Mouse (Mus musculus): Measurements from ENCODE around the gene Esrrg. TPM values are rescaled to one million over a fixed set of nuclear protein-coding genes. Genes with fewer than 3 reads are reported as not detected.
A peak's percentile ranks its signal among the peaks of the same experiment; 100 is the strongest.

The Esrrg gene
- total and polyA plus RNA-seq, 2 experiments, result 1.1 to 4.2 TPM

- Histone ChIP-seq H3K4me1 (ENCODE audit: control insufficient read depth, insufficient read depth, low read length) (no peaks in the 10 kb centered on the region), H3K27me3 (ENCODE audit: control insufficient read depth, insufficient read depth, low read length) (no peaks in the 10 kb centered on the region), H3K27ac (replicated peaks; ENCODE audit: insufficient read depth, low read depth, low read length) (no peak overlapping the region), H3K79me2 (ENCODE audit: control insufficient read depth, insufficient read depth, low read length) (no peaks in the 10 kb centered on the region), H3K36me3 (ENCODE audit: control insufficient read depth, insufficient read depth, low read length) (no peaks in the 10 kb centered on the region), H3K4me3 (ENCODE audit: insufficient read depth, low read depth, low read length) (no peak overlapping the region), H3K9ac (ENCODE audit: low read depth, low read length) (no peak overlapping the region)
- no peak for DNase-seq (ENCODE audit: extremely low read depth, low read depth, low spot score)
- WGBS, result 80% methylated on average over 9 of the region's 9 CpGs
- TF ChIP-seq POLR2A (IDR thresholded peaks at IDR 0.05; ENCODE audit: extremely low read depth, insufficient read depth, low read length) (no peak), CTCF (IDR thresholded peaks at IDR 0.05; ENCODE audit: low read depth, low read length) (no peak)
These were observed 113.4 kb downstream of the Esrrg start for GRCm38 (mm10) chr1:187722016-187722415.

DNA sequence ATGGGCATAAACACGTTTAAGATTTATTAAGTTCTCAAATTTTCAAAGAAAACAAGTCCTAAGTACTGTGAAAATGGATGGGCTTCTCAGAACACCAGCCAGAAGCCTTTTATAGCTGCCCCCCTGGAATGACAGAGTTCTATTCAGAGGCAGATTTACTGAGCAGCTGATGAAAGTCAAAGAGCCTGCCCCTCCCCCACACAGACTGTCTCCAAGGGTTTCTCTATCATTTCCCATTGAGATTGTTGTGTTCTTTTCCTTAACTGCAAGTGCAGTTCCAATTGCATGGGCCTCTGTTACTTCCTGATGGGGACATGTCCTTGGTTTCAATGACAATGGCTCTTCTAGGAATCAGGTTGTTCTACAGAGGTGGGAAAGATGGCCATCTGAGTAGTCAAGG lies 116.1 kb downstream of the Esrrg start:
- Histone ChIP-seq H3K36me3 (ENCODE audit: control insufficient read depth, insufficient read depth, low read length) (no peaks in the 10 kb centered on the region), H3K27ac (replicated peaks; ENCODE audit: insufficient read depth, low read depth, low read length) (no peak overlapping the region), H3K27me3 (ENCODE audit: control insufficient read depth, insufficient read depth, low read length) (no peaks in the 10 kb centered on the region), H3K4me1 (ENCODE audit: control insufficient read depth, insufficient read depth, low read length) (no peaks in the 10 kb centered on the region), H3K9ac (ENCODE audit: low read depth, low read length) (no peak overlapping the region), H3K4me3 (ENCODE audit: insufficient read depth, low read depth, low read length) (no peak overlapping the region), H3K79me2 (ENCODE audit: control insufficient read depth, insufficient read depth, low read length) (no peaks in the 10 kb centered on the region)
- 75% methylated on average over 1 of the region's 1 CpGs for WGBS
- no peak for TF ChIP-seq POLR2A (IDR thresholded peaks at IDR 0.05; ENCODE audit: extremely low read depth, insufficient read depth, low read length)
- no peak for DNase-seq (ENCODE audit: extremely low read depth, low read depth, low spot score)

- TF ChIP-seq CTCF (IDR thresholded peaks at IDR 0.05; ENCODE audit: low read depth, low read length) (no peak), POLR2A (IDR thresholded peaks at IDR 0.05; ENCODE audit: extremely low read depth, insufficient read depth, low read length) (no peak)
- Histone ChIP-seq H3K79me2 (ENCODE audit: control insufficient read depth, insufficient read depth, low read length) (no peaks in the 10 kb centered on the region), H3K4me1 (ENCODE audit: control insufficient read depth, insufficient read depth, low read length) (no peaks in the 10 kb centered on the region), H3K4me3 (ENCODE audit: insufficient read depth, low read depth, low read length) (no peak overlapping the region), H3K9ac (ENCODE audit: low read depth, low read length) (no peak overlapping the region), H3K27ac (replicated peaks; ENCODE audit: insufficient read depth, low read depth, low read length) (no peak overlapping the region), H3K36me3 (ENCODE audit: control insufficient read depth, insufficient read depth, low read length) (no peaks in the 10 kb centered on the region), H3K27me3 (ENCODE audit: control insufficient read depth, insufficient read depth, low read length) (no peaks in the 10 kb centered on the region)
- WGBS, result 84% methylated on average over 1 of the region's 1 CpGs
- DNase-seq (ENCODE audit: extremely low read depth, low read depth, low spot score), result peak; percentile 10
These were observed 116.8 kb downstream of the Esrrg start for GRCm38 (mm10) chr1:187725351-187725750.

DNA sequence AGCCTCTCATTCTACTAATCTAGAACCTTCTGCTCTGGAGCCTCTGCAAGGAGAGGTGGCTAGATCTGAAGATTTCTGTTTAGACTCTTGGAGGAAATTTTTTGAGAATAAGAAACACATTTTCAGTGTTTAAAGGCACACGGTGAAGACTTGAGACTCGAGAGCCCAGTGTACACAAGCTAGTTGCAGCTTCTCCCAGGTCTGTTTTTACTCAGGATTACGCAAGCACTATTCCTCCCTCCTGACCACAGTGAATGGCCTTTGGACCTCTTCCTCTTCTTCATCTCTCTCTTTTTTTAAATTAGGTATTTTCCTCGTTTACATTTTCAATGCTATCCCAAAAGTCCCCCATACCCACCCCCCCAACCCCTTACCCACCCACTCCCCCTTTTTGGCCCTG lies 122.6 kb downstream of the Esrrg start:
- H3K4me1 ChIP-seq (ENCODE audit: control insufficient read depth, insufficient read depth, low read length), result no peaks in the 10 kb centered on the region
- WGBS, result 37% methylated on average over 4 of the region's 4 CpGs
- no peak overlapping the region for H3K4me3 ChIP-seq (ENCODE audit: insufficient read depth, low read depth, low read length)
- no peaks in the 10 kb centered on the region for H3K27me3 ChIP-seq (ENCODE audit: control insufficient read depth, insufficient read depth, low read length)
- H3K27ac ChIP-seq (replicated peaks; ENCODE audit: insufficient read depth, low read depth, low read length), result no peak overlapping the region
- no peaks in the 10 kb centered on the region for H3K79me2 ChIP-seq (ENCODE audit: control insufficient read depth, insufficient read depth, low read length)
- DNase-seq (ENCODE audit: extremely low read depth, low read depth, low spot score), result peak; percentile 70
- no peak overlapping the region for H3K9ac ChIP-seq (ENCODE audit: low read depth, low read length)
- no peaks in the 10 kb centered on the region for H3K36me3 ChIP-seq (ENCODE audit: control insufficient read depth, insufficient read depth, low read length)
- TF ChIP-seq CTCF (IDR thresholded peaks at IDR 0.05; ENCODE audit: low read depth, low read length), result no peak
- no peak for TF ChIP-seq POLR2A (IDR thresholded peaks at IDR 0.05; ENCODE audit: extremely low read depth, insufficient read depth, low read length)

DNA sequence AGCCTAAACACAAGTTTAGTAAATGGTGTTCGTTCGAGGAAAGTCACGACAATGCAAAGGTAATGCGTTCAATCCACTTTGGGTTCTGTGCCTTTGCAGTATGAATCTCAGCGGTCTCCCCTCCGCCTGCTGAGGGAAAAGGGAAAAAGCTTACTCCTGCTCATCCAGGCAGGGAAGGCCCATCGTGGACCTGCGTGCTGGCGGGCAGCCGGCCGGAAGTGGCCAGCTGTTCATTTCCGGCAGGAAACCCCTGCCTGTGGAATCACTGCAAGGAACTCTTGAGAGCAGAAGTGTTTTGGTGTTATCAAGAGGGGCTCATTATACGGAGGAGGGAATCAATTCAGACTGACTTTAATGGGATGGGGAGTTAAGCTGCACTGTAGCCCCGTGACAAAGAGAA lies 127.9 kb downstream of the Esrrg start:
- Histone ChIP-seq H3K27me3 (ENCODE audit: control insufficient read depth, insufficient read depth, low read length) (no peaks in the 10 kb centered on the region), H3K4me1 (ENCODE audit: control insufficient read depth, insufficient read depth, low read length) (no peaks in the 10 kb centered on the region), H3K36me3 (ENCODE audit: control insufficient read depth, insufficient read depth, low read length) (no peaks in the 10 kb centered on the region), H3K79me2 (ENCODE audit: control insufficient read depth, insufficient read depth, low read length) (no peaks in the 10 kb centered on the region), H3K4me3 (ENCODE audit: insufficient read depth, low read depth, low read length) (no peak overlapping the region), H3K9ac (ENCODE audit: low read depth, low read length) (no peak overlapping the region), H3K27ac (replicated peaks; ENCODE audit: insufficient read depth, low read depth, low read length) (no peak overlapping the region)
- TF ChIP-seq CTCF (IDR thresholded peaks at IDR 0.05; ENCODE audit: low read depth, low read length) (no peak), POLR2A (IDR thresholded peaks at IDR 0.05; ENCODE audit: extremely low read depth, insufficient read depth, low read length) (no peak)
- WGBS, result 74% methylated on average over 14 of the region's 14 CpGs
- no peak for DNase-seq (ENCODE audit: extremely low read depth, low read depth, low spot score)

DNA sequence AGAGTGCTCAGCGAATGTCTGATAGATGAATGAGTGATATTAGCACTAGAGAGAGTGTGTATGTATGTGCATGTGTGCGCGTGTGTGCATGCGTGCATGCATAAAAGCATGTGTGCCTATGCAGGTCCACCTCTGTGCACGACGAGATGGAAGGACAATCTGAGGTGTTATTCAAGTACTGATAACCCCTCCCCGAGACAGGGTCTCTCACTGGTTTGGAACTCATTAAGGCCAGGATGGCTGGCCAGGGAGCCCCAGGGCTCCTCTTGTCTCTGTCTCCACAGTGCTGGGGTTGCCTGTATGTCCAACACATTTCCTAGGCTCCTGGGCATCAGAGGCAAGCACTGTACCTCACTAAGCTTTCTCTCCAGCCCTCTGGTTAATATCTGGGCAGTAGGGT lies 128.7 kb downstream of the Esrrg start:
- Histone ChIP-seq H3K36me3 (ENCODE audit: control insufficient read depth, insufficient read depth, low read length) (no peaks in the 10 kb centered on the region), H3K27me3 (ENCODE audit: control insufficient read depth, insufficient read depth, low read length) (no peaks in the 10 kb centered on the region), H3K9ac (ENCODE audit: low read depth, low read length) (no peak overlapping the region), H3K4me1 (ENCODE audit: control insufficient read depth, insufficient read depth, low read length) (no peaks in the 10 kb centered on the region), H3K27ac (replicated peaks; ENCODE audit: insufficient read depth, low read depth, low read length) (no peak overlapping the region), H3K79me2 (ENCODE audit: control insufficient read depth, insufficient read depth, low read length) (no peaks in the 10 kb centered on the region), H3K4me3 (ENCODE audit: insufficient read depth, low read depth, low read length) (no peak overlapping the region)
- WGBS, result 90% methylated on average over 7 of the region's 7 CpGs
- DNase-seq (ENCODE audit: extremely low read depth, low read depth, low spot score), result no peak
- no peak for TF ChIP-seq POLR2A (IDR thresholded peaks at IDR 0.05; ENCODE audit: extremely low read depth, insufficient read depth, low read length)
- no peak for TF ChIP-seq CTCF (IDR thresholded peaks at IDR 0.05; ENCODE audit: low read depth, low read length)

All from liver, adult 2 months (tissue).